Mouse (Mus musculus) spleen, postnatal 14 days (tissue): Measurements from ENCODE around the gene Vmn1r48.
"Not testable (repeated sequence)": the region's sequence is repeated elsewhere in the genome, so short reads cannot be mapped to it uniquely, and the experiment has no call there.

Experiments used
- DNase-seq, 2 experiments: peaks; one replicate each; pipeline ENCODE4 v3.0.0; 2021 to 2022; ENCODE audit warnings: low spot score in 2 of 2

Vmn1r48 gene

GRCm38 (mm10) chr6:90036741-90037140 is at the start of gene Vmn1r48:
Gene Vmn1r48, minus strand, starts transcription at chr6:90036841.
- DNase-seq = not testable (repeated sequence)

- no peak for DNase-seq
These were observed 41.8 kb upstream of the Vmn1r48 start, which contains the start of gene Vmn1r49 for GRCm38 (mm10) chr6:90078406-90078805. Gene Vmn1r49, minus strand, starts transcription at chr6:90078506.

- not testable (repeated sequence) for DNase-seq
These were observed 20.8 kb downstream of the Vmn1r48 start, which contains the start of gene Vmn1r47 for GRCm38 (mm10) chr6:90015847-90016246. Gene Vmn1r47, plus strand, starts transcription at chr6:90016147.

GRCm38 (mm10) chr6:89985989-89986388 is 50.7 kb downstream of the Vmn1r48 start:
- no peak for DNase-seq
